Comparison of ENCODE assay signal across 9 mouse cellular contexts in genomic region chr10:78054633-78055565, GRCm38 (mm10). TPM values are rescaled to one million over a fixed set of nuclear protein-coding genes. Genes with fewer than 3 reads are reported as not detected.
A peak's percentile ranks its signal among the peaks of the same experiment; 100 is the strongest.
DNase-seq lines count a peak whose midpoint lies in the region; ATAC-seq and TF ChIP-seq lines count a peak whose summit lies in the region.
"Had no signal": no experiment of that assay in that cellular context is flagged by ENCODE, and none has a peak within 500 bp of the region (broad histone marks: within the 10 kb centered on the region; RNA-seq: fewer than 3 reads in every experiment).

No protein-coding gene starts in this region.

- H3K9me3 ChIP-seq in embryonic facial prominence, embryonic 12.5 days: no peaks in the 10 kb centered on the region
- H3K9me3 ChIP-seq in embryonic facial prominence, embryonic 10.5 days: no peaks in the 10 kb centered on the region
- H3K9me3 ChIP-seq in lung, embryonic 15.5 days: no peaks in the 10 kb centered on the region
- no peaks in the 10 kb centered on the region for H3K9me3 ChIP-seq in forebrain, embryonic 13.5 days (replicated peaks)

- H3K36me3 ChIP-seq in embryonic facial prominence, embryonic 12.5 days: no peaks in the 10 kb centered on the region
- no peaks in the 10 kb centered on the region for H3K36me3 ChIP-seq in embryonic facial prominence, embryonic 10.5 days (replicated peaks)
- H3K36me3 ChIP-seq in lung, embryonic 15.5 days: no peaks in the 10 kb centered on the region
- no peaks in the 10 kb centered on the region for H3K36me3 ChIP-seq in forebrain, embryonic 13.5 days (ENCODE audit: poor library complexity, severe bottlenecking)

- peak; percentile 29; the same call in 1 of the 2 replicates for ATAC-seq in embryonic facial prominence, embryonic 12.5 days (ENCODE audit: insufficient number of reproducible peaks, insufficient read depth, low FRiP score, low TSS enrichment)
- ATAC-seq in lung, embryonic 15.5 days (ENCODE audit: borderline replicate concordance, extremely low read depth, low FRiP score, low TSS enrichment): peak; percentile 93
- ATAC-seq in forebrain, embryonic 13.5 days: no peak

- H3K4me2 ChIP-seq in embryonic facial prominence, embryonic 12.5 days (replicated peaks): no peak overlapping the region
- H3K4me2 ChIP-seq in lung, embryonic 15.5 days: peak overlapping the region; percentile 14; the same call in 1 of the 2 replicates
- no peak overlapping the region for H3K4me2 ChIP-seq in forebrain, embryonic 13.5 days

- H3K27ac ChIP-seq in embryonic facial prominence, embryonic 12.5 days: no peak overlapping the region
- no peak overlapping the region for H3K27ac ChIP-seq in embryonic facial prominence, embryonic 10.5 days (replicated peaks)
- H3K27ac ChIP-seq in embryonic fibroblast, embryonic 13.5 days (ENCODE audit: insufficient read depth, low read length): 0 out of 2 replicates have a peak overlapping the region, but pooled peaks have one; percentile 10
- H3K27ac ChIP-seq in lung, embryonic 15.5 days: peak overlapping the region; percentile 76
- H3K27ac ChIP-seq in forebrain, embryonic 13.5 days: no peak overlapping the region

- no peaks in the 10 kb centered on the region for H3K27me3 ChIP-seq in embryonic facial prominence, embryonic 12.5 days
- H3K27me3 ChIP-seq in embryonic facial prominence, embryonic 10.5 days (replicated peaks; ENCODE audit: low read depth, poor library complexity, severe bottlenecking): no peaks in the 10 kb centered on the region
- no peaks in the 10 kb centered on the region for H3K27me3 ChIP-seq in lung, embryonic 15.5 days
- H3K27me3 ChIP-seq in forebrain, embryonic 13.5 days: no peaks in the 10 kb centered on the region

- 64% methylated on average over 19 of the region's 19 CpGs for WGBS in embryonic facial prominence, embryonic 12.5 days
- WGBS in embryonic facial prominence, embryonic 10.5 days: 72% methylated on average over 19 of the region's 19 CpGs
- WGBS in lung, embryonic 15.5 days: 39% methylated on average over 19 of the region's 19 CpGs
- WGBS in forebrain, embryonic 13.5 days: 74% methylated on average over 19 of the region's 19 CpGs

- DNase-seq in embryonic facial prominence, embryonic 10.5 days (ENCODE audit: low spot score): no peak
- peak; percentile 94 for DNase-seq in 416B (ENCODE audit: low read depth)
- no peak for DNase-seq in cerebellum, adult 11-12 months
- DNase-seq in embryo, embryonic 10 days (ENCODE audit: low spot score): no peak
- DNase-seq: spleen, adult 18-20 months had no signal

- no peak for TF ChIP-seq CTCF in embryonic fibroblast, embryonic 13.5 days (IDR thresholded peaks at IDR 0.05; ENCODE audit: borderline replicate concordance, insufficient read depth, low read length)

- no peak overlapping the region for H3K9ac ChIP-seq in embryonic facial prominence, embryonic 12.5 days
- no peak overlapping the region for H3K9ac ChIP-seq in lung, embryonic 15.5 days
- no peak overlapping the region for H3K9ac ChIP-seq in forebrain, embryonic 13.5 days

- H3K4me3 ChIP-seq in embryonic facial prominence, embryonic 12.5 days: no peak overlapping the region
- H3K4me3 ChIP-seq in embryonic facial prominence, embryonic 10.5 days: no peak overlapping the region
- H3K4me3 ChIP-seq in embryonic fibroblast, embryonic 13.5 days (ENCODE audit: insufficient read depth, low read length): no peak overlapping the region
- no peak overlapping the region for H3K4me3 ChIP-seq in lung, embryonic 15.5 days
- H3K4me3 ChIP-seq in forebrain, embryonic 13.5 days: no peak overlapping the region

- H3K4me1 ChIP-seq in embryonic facial prominence, embryonic 12.5 days: no peaks in the 10 kb centered on the region
- peaks cover 8% of the 10 kb centered on the region for H3K4me1 ChIP-seq in embryonic facial prominence, embryonic 10.5 days
- no peaks in the 10 kb centered on the region for H3K4me1 ChIP-seq in embryonic fibroblast, embryonic 13.5 days (ENCODE audit: control insufficient read depth, insufficient read depth, low read length)
- peaks cover 9% of the 10 kb centered on the region; the same call in 1 of the 2 replicates for H3K4me1 ChIP-seq in lung, embryonic 15.5 days
- H3K4me1 ChIP-seq in forebrain, embryonic 13.5 days: no peaks in the 10 kb centered on the region

- TF ChIP-seq POLR2A in embryonic fibroblast, embryonic 13.5 days (IDR thresholded peaks at IDR 0.05; ENCODE audit: low read depth, low read length): no peak

RNA-seq across cellular contexts. Expression of gene Aire, which starts 11.5 kb away (rescaled TPM):
- polyA plus RNA-seq in embryonic facial prominence, embryonic 12.5 days (2016; fragmentation: Nextera tagmentation; extraction: Ambion mirVana): 0.17 and 0.42 TPM in 2 replicates
- polyA plus RNA-seq in embryonic facial prominence, embryonic 10.5 days (2016; fragmentation: Nextera tagmentation; extraction: Ambion mirVana): 0.24 and 0.25 TPM in 2 replicates
- not detected in 2 replicates for polyA plus RNA-seq in embryonic fibroblast, embryonic 13.5 days (2011; ENCODE audit: insufficient read length, low read depth, missing spikeins)
- polyA plus RNA-seq in lung, embryonic 15.5 days (2015; fragmentation: Nextera tagmentation; extraction: Ambion mirVana): 2.1 and 2.7 TPM in 2 replicates
- 0.18 TPM in 1 of 2 replicates, not detected in the other for polyA plus RNA-seq in forebrain, embryonic 13.5 days (2015; fragmentation: Nextera tagmentation; extraction: Ambion mirVana)

RNA-seq across cellular contexts. Expression of gene Dnmt3l, which starts 13.2 kb away (rescaled TPM):
- polyA plus RNA-seq in embryonic facial prominence, embryonic 12.5 days (2016; fragmentation: Nextera tagmentation; extraction: Ambion mirVana): 0.19 and 0.41 TPM in 2 replicates
- polyA plus RNA-seq in embryonic facial prominence, embryonic 10.5 days (2016; fragmentation: Nextera tagmentation; extraction: Ambion mirVana): 0.34 TPM in 1 of 2 replicates, not detected in the other
- 0.45 and 1.6 TPM in 2 replicates for polyA plus RNA-seq in embryonic fibroblast, embryonic 13.5 days (2011; ENCODE audit: insufficient read length, low read depth, missing spikeins)
- polyA plus RNA-seq in lung, embryonic 15.5 days (2015; fragmentation: Nextera tagmentation; extraction: Ambion mirVana): 1.9 and 2.2 TPM in 2 replicates
- polyA plus RNA-seq in forebrain, embryonic 13.5 days (2015; fragmentation: Nextera tagmentation; extraction: Ambion mirVana): not detected in 2 replicates

RNA-seq across cellular contexts. Expression of gene Icosl, which starts 14.2 kb away (rescaled TPM):
- 2.5 and 2.6 TPM in 2 replicates for polyA plus RNA-seq in embryonic facial prominence, embryonic 12.5 days (2016; fragmentation: Nextera tagmentation; extraction: Ambion mirVana)
- 2.5 and 2.8 TPM in 2 replicates for polyA plus RNA-seq in embryonic facial prominence, embryonic 10.5 days (2016; fragmentation: Nextera tagmentation; extraction: Ambion mirVana)
- polyA plus RNA-seq in embryonic fibroblast, embryonic 13.5 days (2011; ENCODE audit: insufficient read length, low read depth, missing spikeins): 0.98 TPM in 1 of 2 replicates, not detected in the other
- polyA plus RNA-seq in lung, embryonic 15.5 days (2015; fragmentation: Nextera tagmentation; extraction: Ambion mirVana): 8.4 and 8.5 TPM in 2 replicates
- polyA plus RNA-seq in forebrain, embryonic 13.5 days (2015; fragmentation: Nextera tagmentation; extraction: Ambion mirVana): 0.80 and 0.84 TPM in 2 replicates

RNA-seq across cellular contexts. Expression of gene Pfkl, which starts 45.0 kb away (rescaled TPM):
- 137 TPM in 2 replicates for polyA plus RNA-seq in embryonic facial prominence, embryonic 12.5 days (2016; fragmentation: Nextera tagmentation; extraction: Ambion mirVana)
- 234 and 275 TPM in 2 replicates for polyA plus RNA-seq in embryonic facial prominence, embryonic 10.5 days (2016; fragmentation: Nextera tagmentation; extraction: Ambion mirVana)
- 46.8 and 59.8 TPM in 2 replicates for polyA plus RNA-seq in embryonic fibroblast, embryonic 13.5 days (2011; ENCODE audit: insufficient read length, low read depth, missing spikeins)
- polyA plus RNA-seq in lung, embryonic 15.5 days (2015; fragmentation: Nextera tagmentation; extraction: Ambion mirVana): 171 and 179 TPM in 2 replicates
- polyA plus RNA-seq in forebrain, embryonic 13.5 days (2015; fragmentation: Nextera tagmentation; extraction: Ambion mirVana): 98.0 and 114 TPM in 2 replicates

Comparison
In these comparisons a context has a peak if more than half of its experiments do, and no peak if none do; other contexts are left out.
1. H3K27ac ChIP-seq: peak in embryonic fibroblast, embryonic 13.5 days (single experiment) and lung, embryonic 15.5 days (single experiment); none in embryonic facial prominence, embryonic 12.5 days (single experiment), embryonic facial prominence, embryonic 10.5 days (single experiment) and forebrain, embryonic 13.5 days (single experiment).